In genomic region chr4:116796442-116797110, GRCm38 (mm10) we compare ENCODE assay signal across 11 mouse cellular contexts. TPM values are rescaled to one million over a fixed set of nuclear protein-coding genes. Genes with fewer than 3 reads are reported as not detected.
DNase-seq lines count a peak whose midpoint lies in the region; ATAC-seq and TF ChIP-seq lines count a peak whose summit lies in the region.
"Had no signal": no experiment of that assay in that cellular context is flagged by ENCODE, and none has a peak within 500 bp of the region (broad histone marks: within the 10 kb centered on the region; RNA-seq: fewer than 3 reads in every experiment).

No protein-coding gene starts in this region.

- no peak for ATAC-seq in kidney, embryonic 16.5 days (ENCODE audit: low FRiP score, low TSS enrichment)
- peak; percentile 96 for ATAC-seq in heart, postnatal 0 days (ENCODE audit: insufficient read depth, low read depth)
- ATAC-seq in midbrain, embryonic 11.5 days (ENCODE audit: low FRiP score), result no peak

- 70% methylated on average over 1 of the region's 1 CpGs for WGBS in kidney, embryonic 16.5 days
- WGBS in heart, postnatal 0 days, result 31% methylated on average over 1 of the region's 1 CpGs
- 70% methylated on average over 1 of the region's 1 CpGs for WGBS in midbrain, embryonic 11.5 days

- no peaks in the 10 kb centered on the region for H3K36me3 ChIP-seq in kidney, embryonic 16.5 days (ENCODE audit: insufficient read depth, low read length)
- H3K36me3 ChIP-seq in heart, postnatal 0 days (replicated peaks; ENCODE audit: control insufficient read depth, insufficient read depth, low read length), result no peaks in the 10 kb centered on the region
- H3K36me3 ChIP-seq in midbrain, embryonic 11.5 days (ENCODE audit: control insufficient read depth, insufficient read depth, low read length), result no peaks in the 10 kb centered on the region

- no peak overlapping the region for H3K27ac ChIP-seq in kidney, embryonic 16.5 days (ENCODE audit: low read length)
- peak overlapping the region; percentile 88 for H3K27ac ChIP-seq in heart, postnatal 0 days (ENCODE audit: low read depth)
- H3K27ac ChIP-seq in midbrain, embryonic 11.5 days (ENCODE audit: low read depth, low read length), result no peak overlapping the region
- H3K27ac ChIP-seq: liver, embryonic 15.5 days had no signal

- TF ChIP-seq CTCF in heart, postnatal 0 days (IDR thresholded peaks at IDR 0.05; ENCODE audit: low read depth), result no peak

- H3K9ac ChIP-seq in kidney, embryonic 16.5 days (replicated peaks; ENCODE audit: low read length), result no peak overlapping the region
- no peak overlapping the region for H3K9ac ChIP-seq in heart, postnatal 0 days (replicated peaks; ENCODE audit: low read depth, low read length)
- H3K9ac ChIP-seq in midbrain, embryonic 11.5 days (ENCODE audit: low read length), result no peak overlapping the region
- H3K9ac ChIP-seq: liver, embryonic 15.5 days had no signal

- H3K9me3 ChIP-seq in kidney, embryonic 16.5 days (ENCODE audit: low read length), result no peaks in the 10 kb centered on the region
- H3K9me3 ChIP-seq in heart, postnatal 0 days (replicated peaks; ENCODE audit: control insufficient read depth, low read length), result no peaks in the 10 kb centered on the region
- H3K9me3 ChIP-seq in midbrain, embryonic 11.5 days (ENCODE audit: control insufficient read depth, low read length), result no peaks in the 10 kb centered on the region
- H3K9me3 ChIP-seq: liver, embryonic 15.5 days had no signal

- no peak overlapping the region for H3K4me3 ChIP-seq in kidney, embryonic 16.5 days (ENCODE audit: low read length)
- H3K4me3 ChIP-seq in heart, postnatal 0 days (ENCODE audit: low read depth, low read length), result no peak overlapping the region
- H3K4me3 ChIP-seq in midbrain, embryonic 11.5 days (ENCODE audit: low read depth, low read length), result no peak overlapping the region
- H3K4me3 ChIP-seq: liver, embryonic 15.5 days had no signal

- H3K4me2 ChIP-seq in kidney, embryonic 16.5 days (replicated peaks; ENCODE audit: low read depth, low read length), result no peak overlapping the region
- peak overlapping the region; percentile 25; the same call in 1 of the 2 replicates for H3K4me2 ChIP-seq in heart, postnatal 0 days (ENCODE audit: low read depth, low read length)
- no peak overlapping the region for H3K4me2 ChIP-seq in midbrain, embryonic 11.5 days
- H3K4me2 ChIP-seq: liver, embryonic 15.5 days had no signal

- no peaks in the 10 kb centered on the region for H3K4me1 ChIP-seq in kidney, embryonic 16.5 days (ENCODE audit: insufficient read depth, low read length)
- peaks cover 7% of the 10 kb centered on the region; the same call in 1 of the 2 replicates for H3K4me1 ChIP-seq in heart, postnatal 0 days (ENCODE audit: control insufficient read depth, insufficient read depth)
- no peaks in the 10 kb centered on the region for H3K4me1 ChIP-seq in midbrain, embryonic 11.5 days (ENCODE audit: control insufficient read depth, insufficient read depth, low read length)
- H3K4me1 ChIP-seq: liver, embryonic 15.5 days had no signal

- H3K27me3 ChIP-seq in kidney, embryonic 16.5 days (ENCODE audit: insufficient read depth, low read length), result no peaks in the 10 kb centered on the region
- no peaks in the 10 kb centered on the region for H3K27me3 ChIP-seq in heart, postnatal 0 days (ENCODE audit: control insufficient read depth, insufficient read depth, low read length)
- H3K27me3 ChIP-seq in midbrain, embryonic 11.5 days (ENCODE audit: control insufficient read depth, insufficient read depth, low read length), result no peaks in the 10 kb centered on the region
- H3K27me3 ChIP-seq: liver, embryonic 15.5 days had no signal

- peak; percentile 68 for DNase-seq in kidney, adult 11 months
- DNase-seq in heart, adult 9 months (ENCODE audit: low spot score in 2 of 2), result peak; percentile 61 to 63
- peak; percentile 86 for DNase-seq in heart, postnatal 0 days (ENCODE audit: low spot score)
- peak; percentile 48 to 85 for DNase-seq in kidney, postnatal 25 days
- DNase-seq in left cerebral cortex, adult 8-10 months (ENCODE audit: low spot score in 2 of 2), result no peak
- DNase-seq in midbrain, embryonic 11.5 days (ENCODE audit: low spot score, missing footprints), result no peak
- no peak for DNase-seq in ovary, adult 18-20 months (ENCODE audit: low spot score)
- DNase-seq: gastrocnemius, postnatal 10 days had no signal

- TF ChIP-seq EP300 in heart, postnatal 0 days (IDR thresholded peaks at IDR 0.05; ENCODE audit: low read depth), result peak; percentile 74; the same call in 1 of the 2 replicates

RNA-seq across cellular contexts. Expression of gene Toe1, which starts 10.9 kb away (rescaled TPM):
- polyA plus RNA-seq in kidney, embryonic 16.5 days (2015; fragmentation: Nextera tagmentation; extraction: Ambion mirVana), result 41.9 and 42.8 TPM in 2 replicates
- total RNA-seq in heart, postnatal 0 days (2014; rRNA removed; ENCODE audit: low replicate concordance), result 20.3 and 46.9 TPM in 2 replicates
- 17.3 and 17.5 TPM in 2 replicates for polyA plus RNA-seq in heart, postnatal 0 days (2015; fragmentation: Nextera tagmentation; extraction: Ambion mirVana)
- total RNA-seq in left cerebral cortex, adult 8-10 months (2022), result 10 to 100 TPM; 13.1 to 15.3 (median 14.9) TPM
- 33.7 and 34.1 TPM in 2 replicates for polyA plus RNA-seq in midbrain, embryonic 11.5 days (2014; fragmentation: Nextera tagmentation; extraction: Ambion mirVana)

RNA-seq across cellular contexts. Expression of gene Mutyh, which starts 10.9 kb away (rescaled TPM):
- polyA plus RNA-seq in kidney, embryonic 16.5 days (2015; fragmentation: Nextera tagmentation; extraction: Ambion mirVana), result 19.0 and 22.6 TPM in 2 replicates
- total RNA-seq in heart, postnatal 0 days (2014; rRNA removed; ENCODE audit: low replicate concordance), result 2.6 and 6.9 TPM in 2 replicates
- 3.9 and 4.4 TPM in 2 replicates for polyA plus RNA-seq in heart, postnatal 0 days (2015; fragmentation: Nextera tagmentation; extraction: Ambion mirVana)
- total RNA-seq in left cerebral cortex, adult 8-10 months (2022), result 1 to 10 TPM; 2.1 to 4.8 (median 2.9) TPM
- 13.9 and 18.2 TPM in 2 replicates for polyA plus RNA-seq in midbrain, embryonic 11.5 days (2014; fragmentation: Nextera tagmentation; extraction: Ambion mirVana)

RNA-seq across cellular contexts. Expression of gene Hpdl, which starts 24.9 kb away (rescaled TPM):
- 1.9 and 2.0 TPM in 2 replicates for polyA plus RNA-seq in kidney, embryonic 16.5 days (2015; fragmentation: Nextera tagmentation; extraction: Ambion mirVana)
- total RNA-seq in heart, postnatal 0 days (2014; rRNA removed; ENCODE audit: low replicate concordance), result 2.2 and 3.4 TPM in 2 replicates
- 2.1 and 2.9 TPM in 2 replicates for polyA plus RNA-seq in heart, postnatal 0 days (2015; fragmentation: Nextera tagmentation; extraction: Ambion mirVana)
- total RNA-seq in left cerebral cortex, adult 8-10 months (2022), result 1 to 10 TPM; 1.3 to 1.9 (median 1.7) TPM
- polyA plus RNA-seq in midbrain, embryonic 11.5 days (2014; fragmentation: Nextera tagmentation; extraction: Ambion mirVana), result 0.51 and 0.81 TPM in 2 replicates
- total RNA-seq: megakaryocyte progenitor cell, adult 5-6 weeks had no signal

Comparison
In these comparisons a context has a peak if more than half of its experiments do, and no peak if none do; other contexts are left out.
1. DNase-seq: peak in kidney, adult 11 months (single experiment), heart, adult 9 months (2 of 2), heart, postnatal 0 days (single experiment) and kidney, postnatal 25 days (2 of 2); none in left cerebral cortex, adult 8-10 months (0 of 2), midbrain, embryonic 11.5 days (single experiment) and ovary, adult 18-20 months (single experiment).